Mouse (Mus musculus) embryo, embryonic 11.5 days (tissue): ENCODE measurements around the gene Usp18.

ENCODE experiments used
- DNase-seq: peaks from one replicate; pipeline ENCODE4 v3.0.0-alpha.2; 2012; ENCODE audit warnings: low read depth, low spot score

Gene Usp18

DNA sequence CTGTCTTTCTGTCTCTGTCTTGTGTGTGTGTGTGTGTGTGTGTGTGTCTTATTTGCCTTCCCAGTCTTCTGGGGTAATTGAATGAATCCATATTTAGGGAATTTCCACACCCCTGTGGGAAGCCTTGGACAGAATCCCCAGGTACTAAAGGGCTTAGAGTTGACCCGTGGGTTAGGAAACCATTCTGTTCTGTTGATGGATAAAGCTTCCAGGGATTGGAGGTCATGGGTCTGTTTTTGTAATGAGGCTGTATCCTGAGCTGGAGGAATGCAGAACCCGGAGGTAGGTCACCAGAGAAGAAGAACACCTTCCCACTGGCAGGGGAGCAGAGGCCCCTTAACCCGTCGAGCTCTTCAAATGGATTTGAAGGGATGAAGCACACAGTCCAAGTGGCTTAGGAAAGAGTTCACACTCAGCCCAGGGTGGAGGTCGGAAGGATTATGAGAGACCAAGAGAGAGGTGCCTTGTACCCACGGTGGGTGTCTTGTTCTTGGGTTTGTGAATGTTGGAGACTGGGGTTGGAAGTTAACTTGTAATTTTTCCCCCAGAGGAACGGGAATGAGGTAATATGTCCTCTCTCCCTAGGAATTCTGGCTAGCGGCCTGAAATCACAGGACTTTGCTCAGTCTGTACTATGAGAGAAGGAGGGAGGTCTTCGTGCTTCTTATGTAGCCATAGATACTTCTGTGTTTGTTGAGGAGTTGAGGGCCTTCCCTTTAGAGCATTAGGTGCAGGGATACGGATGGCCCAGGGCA is 57.9 kb downstream of the Usp18 start:
- no peak for DNase-seq

DNA sequence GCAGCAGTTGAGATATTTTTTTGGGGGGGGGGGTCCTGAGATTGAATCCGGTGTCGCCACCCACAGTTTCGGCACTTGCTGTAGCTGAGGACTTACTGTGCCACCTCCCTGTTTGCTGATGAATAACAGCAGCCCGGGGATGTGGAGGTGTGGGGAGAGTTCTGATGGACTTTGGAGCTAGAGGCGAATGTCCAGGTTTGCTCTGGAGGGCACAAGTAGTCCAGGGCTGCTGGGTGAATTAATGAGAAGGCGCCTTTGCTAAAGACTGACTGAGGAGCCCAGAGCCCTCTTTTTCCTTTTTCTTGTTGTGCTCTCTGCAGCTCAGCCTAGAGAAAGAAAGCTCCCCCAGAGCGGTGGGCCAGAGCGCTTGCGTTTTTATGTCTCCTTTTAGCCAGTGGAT is 58.9 kb downstream of the Usp18 start:
- no peak for DNase-seq

DNA sequence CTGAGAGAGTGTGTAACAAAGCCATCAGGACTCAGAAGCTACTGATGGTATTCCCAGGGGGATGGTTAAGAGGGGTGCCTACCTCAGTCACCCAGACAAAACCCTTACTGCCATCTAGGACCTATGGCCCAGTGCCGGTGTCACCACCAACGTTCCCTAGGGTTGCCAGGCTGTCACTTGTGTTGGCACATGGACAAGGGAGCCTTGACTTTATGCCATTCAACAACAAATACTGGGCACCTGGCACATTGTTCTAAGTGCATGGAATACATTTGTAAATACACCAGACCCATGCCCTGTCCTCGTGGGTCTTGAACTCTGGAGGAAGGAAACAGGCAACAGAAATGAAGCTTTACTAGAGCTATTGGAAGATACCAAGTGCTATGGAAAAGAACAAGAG is 59.9 kb downstream of the Usp18 start:
- DNase-seq: no peak

DNA sequence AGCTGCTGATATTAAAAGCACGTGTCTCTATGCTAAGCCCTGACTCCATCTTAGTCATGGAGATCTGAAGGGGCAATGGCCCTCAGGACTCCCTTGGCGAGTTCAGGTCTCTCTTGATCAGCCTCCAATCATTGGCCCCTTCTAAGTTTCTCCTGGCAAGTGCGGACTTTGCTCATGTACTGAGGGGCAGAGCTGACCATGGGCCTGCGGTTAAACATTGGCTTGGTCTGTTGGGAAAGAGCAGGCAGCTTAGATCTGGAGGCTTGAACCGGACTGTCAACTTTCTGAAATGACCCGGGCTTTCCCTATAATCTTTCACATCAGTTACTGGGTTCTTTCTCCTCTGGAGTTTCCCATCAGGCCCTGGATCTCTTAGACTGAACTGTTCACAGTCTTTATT is 65.3 kb downstream of the Usp18 start:
- no peak for DNase-seq

DNA sequence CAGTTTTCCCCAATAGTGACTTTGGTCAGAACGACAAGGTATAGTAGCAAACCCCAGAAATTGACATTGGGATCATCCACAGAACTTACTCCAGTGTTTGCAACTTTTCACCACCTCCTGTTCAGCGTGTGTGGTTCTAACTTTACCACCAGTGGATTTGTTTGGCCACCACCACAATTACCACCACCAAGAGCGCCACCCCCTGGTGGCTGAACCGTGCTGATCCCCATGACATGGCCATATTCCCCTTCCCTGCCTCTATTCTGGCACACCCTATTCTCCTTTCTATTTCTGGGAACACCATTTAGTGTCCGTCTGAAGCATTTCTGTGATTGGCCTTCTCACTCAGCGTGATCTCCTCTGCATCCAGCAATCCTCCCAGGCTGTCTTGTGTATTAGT is 73.4 kb downstream of the Usp18 start:
- DNase-seq: no peak
